Mouse (Mus musculus) urinary bladder, postnatal 36 days (tissue): ENCODE results near the gene Duox1.
A peak's percentile ranks its signal among the peaks of the same experiment; 100 is the strongest.
"Not testable (repeated sequence)": the region's sequence is repeated elsewhere in the genome, so short reads cannot be mapped to it uniquely, and the experiment has no call there.

Experiments
- DNase-seq, 2 experiments: peaks; one replicate each; pipeline ENCODE4 v3.0.0; 2022; ENCODE audit warnings: low spot score in 2 of 2, mixed read lengths in 1 of 2

Duox1 gene

GRCm38 (mm10) chr2:122374666-122375331 is 59.3 kb downstream of the Duox1 start:
- DNase-seq: no peak

GRCm38 (mm10) chr2:122375391-122375991 is 60.0 kb downstream of the Duox1 start:
- DNase-seq: peak; percentile 94

DNA sequence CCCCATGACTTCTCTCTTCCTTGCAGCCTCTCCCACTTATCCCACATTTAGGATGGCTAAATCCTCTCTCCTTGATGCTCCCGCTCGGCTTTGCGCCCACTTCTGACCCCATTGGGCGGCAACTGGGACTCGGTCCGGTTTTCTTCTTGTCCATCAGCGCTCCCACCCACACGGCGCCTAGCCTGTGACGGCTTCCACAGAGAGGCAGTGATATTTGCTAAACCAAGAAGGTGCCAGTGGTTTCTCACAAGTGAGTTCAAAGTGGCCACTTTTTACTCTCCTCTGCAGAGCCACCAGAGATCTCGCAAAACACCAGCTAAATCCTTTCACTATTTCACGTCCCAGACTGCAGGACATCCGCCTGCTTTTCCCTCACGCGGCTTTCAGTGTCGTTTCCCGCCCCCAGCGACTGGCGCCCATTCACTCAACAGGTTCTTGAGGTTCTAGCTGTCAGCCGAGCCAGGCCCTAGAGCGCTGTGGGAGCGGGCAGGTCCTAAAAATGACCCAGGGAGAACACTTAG is 60.6 kb downstream of the Duox1 start:
- peak; percentile 42 to 47 for DNase-seq

DNA sequence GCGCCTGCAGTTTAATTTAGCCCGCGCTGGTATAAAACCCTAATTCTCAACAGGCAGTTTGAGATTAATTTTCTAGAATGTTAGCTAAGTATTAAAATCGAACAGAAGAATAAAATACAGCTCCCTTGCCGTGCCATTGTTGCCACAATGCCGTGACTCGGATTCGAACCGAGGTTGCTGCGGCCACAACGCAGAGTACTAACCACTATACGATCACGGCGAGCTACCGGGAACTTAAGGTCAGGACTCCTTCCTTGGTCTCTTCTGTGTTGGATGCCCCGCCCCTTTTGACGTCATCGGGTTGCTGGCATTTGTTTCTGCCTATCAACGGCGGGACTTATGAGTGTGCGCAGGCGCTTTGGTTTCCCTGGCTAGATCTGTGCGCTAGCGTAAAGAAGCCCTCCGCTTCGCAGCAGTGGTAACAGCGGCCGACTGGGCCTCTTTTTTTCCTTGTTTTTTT is 61.8 kb downstream of the Duox1 start:
- peak; percentile 97 for DNase-seq

DNA sequence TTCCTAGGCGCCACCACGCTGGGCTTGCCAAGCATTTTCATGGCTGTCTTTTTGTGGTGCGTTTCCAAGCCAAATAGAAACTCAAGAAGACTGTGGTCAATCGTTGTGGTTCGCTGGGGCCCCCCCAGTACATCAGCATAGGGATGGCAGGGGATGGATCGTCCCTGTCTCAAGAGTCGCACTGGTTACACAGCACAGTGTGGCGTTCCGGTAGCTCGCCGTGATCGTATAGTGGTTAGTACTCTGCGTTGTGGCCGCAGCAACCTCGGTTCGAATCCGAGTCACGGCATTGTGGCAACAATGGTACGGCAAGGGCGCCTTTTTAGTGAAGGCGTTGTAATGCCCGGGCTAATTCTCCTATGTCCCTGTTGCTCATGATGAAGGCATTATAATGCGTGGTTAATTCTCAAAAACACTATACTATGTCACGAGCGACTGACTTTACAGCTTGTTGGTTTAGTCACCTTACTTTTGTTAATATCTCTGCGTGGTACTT is 62.3 kb downstream of the Duox1 start:
- DNase-seq: peak; percentile 53 to 72

GRCm38 (mm10) chr2:122378421-122379291 is 63.2 kb downstream of the Duox1 start:
- DNase-seq: no peak

- DNase-seq: no peak
Measured at GRCm38 (mm10) chr2:122379292-122379650, 63.8 kb downstream of the Duox1 start.

GRCm38 (mm10) chr2:122380768-122381311 is 65.4 kb downstream of the Duox1 start:
- DNase-seq: peak; percentile 27 to 40

DNA sequence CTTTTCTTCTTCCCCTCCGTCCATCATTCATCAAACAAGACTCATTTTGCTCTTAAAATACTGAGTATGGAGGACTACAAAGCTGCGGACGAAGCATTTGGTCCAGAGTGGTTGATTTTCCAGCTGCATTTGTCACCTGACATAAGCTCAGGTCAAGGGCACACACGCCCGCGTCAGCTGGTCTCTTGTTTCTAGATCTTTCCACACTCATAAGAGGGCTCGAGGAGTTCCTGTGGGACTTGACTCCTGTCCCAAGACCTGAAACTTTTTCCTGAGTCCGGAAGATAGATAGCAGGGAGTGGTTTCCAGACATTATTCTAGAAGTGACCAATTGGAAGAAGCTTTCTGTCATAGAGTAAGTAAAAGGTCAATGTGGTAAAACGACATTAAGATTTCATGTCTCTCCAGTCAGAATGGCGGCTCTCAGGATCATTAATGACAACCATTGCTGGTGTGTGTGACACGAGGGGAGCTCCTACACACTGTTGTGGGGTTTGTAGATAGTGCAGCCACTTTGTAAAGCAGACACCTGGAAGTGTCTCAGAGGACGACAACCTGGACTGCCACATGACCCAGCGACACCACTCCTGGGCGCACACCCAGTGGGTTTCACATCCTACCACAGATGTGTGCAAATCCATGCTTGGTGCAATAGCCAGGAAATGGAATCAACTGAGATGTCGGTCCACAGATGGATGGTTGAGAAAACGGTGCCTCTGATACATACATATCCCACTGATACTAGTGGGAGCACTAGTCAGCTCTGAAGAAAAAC is 66.0 kb downstream of the Duox1 start:
- no peak for DNase-seq

DNA sequence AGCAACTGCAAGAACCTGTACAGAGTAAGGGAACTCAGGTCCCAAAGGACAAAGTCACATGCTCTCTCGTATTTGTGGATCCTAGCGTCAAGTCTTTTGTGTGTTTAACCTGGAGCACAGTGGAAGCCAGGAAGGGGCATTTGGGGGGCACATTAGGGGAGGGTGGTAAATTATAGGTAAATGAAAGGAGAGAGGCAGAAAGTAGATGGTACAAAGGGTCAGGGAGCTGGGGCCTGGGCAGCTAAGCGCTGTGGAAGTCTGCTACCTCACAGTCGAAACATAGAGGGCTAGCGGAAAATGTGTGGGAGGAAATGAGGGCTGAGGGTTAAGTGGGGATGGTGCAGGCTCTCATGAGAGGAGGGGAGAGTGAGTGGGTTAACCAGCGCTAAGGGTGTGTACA is 66.6 kb downstream of the Duox1 start:
- DNase-seq: no peak

GRCm38 (mm10) chr2:122385095-122385494 is 69.6 kb downstream of the Duox1 start:
- DNase-seq: no peak

- DNase-seq: not testable (repeated sequence)
Measured at GRCm38 (mm10) chr2:122387135-122387534, 71.7 kb downstream of the Duox1 start.

GRCm38 (mm10) chr2:122396150-122396549 is 80.7 kb downstream of the Duox1 start:
- DNase-seq: no peak
